Mouse (Mus musculus): ENCODE results near the gene Mical3. TPM values are rescaled to one million over a fixed set of nuclear protein-coding genes. Genes with fewer than 3 reads are reported as not detected.

Gene Mical3
- total RNA-seq, 2 experiments from 2014 or later: 137 to 148 TPM

DNA sequence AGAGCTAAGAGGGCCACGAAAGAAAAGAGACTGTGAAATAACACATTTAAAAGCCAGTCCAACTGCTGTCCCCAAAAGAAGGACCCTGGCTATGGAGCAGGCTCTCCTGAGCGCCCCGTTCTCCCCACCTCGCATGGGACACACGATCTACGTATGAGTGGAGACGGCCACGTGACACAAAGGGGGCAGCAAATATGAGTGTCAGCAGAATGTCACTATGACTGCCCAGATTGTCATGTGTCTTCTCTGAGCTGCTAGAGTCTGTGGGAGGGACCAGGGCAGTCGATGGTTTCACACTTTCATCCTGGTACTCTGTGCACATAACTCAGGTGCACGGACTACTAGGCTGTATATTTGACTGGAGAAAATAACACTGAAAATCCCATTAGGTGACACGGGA lies 40.0 kb downstream of the Mical3 start:
- intact Hi-C loops (cut with DNase I): no loop called here
- no peak for DNase-seq

DNA sequence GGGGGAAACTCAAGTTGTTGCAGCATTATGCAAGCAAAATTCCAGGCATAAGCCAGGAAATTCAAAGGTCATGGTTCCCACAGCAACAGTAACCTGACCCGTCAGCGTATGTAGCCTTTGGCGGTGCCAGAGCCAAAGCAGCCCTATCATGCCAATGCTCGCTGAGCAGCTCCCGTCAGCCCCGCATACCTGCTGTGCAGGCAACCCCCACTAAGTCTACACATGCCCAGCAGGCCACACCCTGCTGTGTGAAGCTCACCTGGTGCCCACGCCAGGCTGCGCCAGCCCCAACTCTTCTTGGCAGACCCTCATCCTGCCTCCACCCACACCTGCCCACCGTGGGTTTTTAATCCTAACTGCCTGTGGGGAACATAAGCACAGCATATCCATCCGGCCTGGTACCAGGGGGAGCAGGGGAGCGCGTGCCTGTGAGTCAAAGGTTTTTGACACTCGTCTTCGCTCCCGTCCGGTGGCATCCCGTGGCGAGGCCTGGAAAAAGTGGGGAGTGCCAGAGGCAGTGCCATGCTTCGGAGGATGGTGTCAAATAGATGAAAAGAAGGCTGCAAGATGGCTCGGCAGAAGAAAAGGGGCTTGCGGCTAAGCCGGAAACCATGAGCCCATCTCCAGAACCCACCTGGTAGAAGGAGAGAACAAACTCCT lies 43.1 kb downstream of the Mical3 start:
- peak; percentile 70 to 79 for DNase-seq
- intact Hi-C loops (cut with DNase I): no loop called here

DNA sequence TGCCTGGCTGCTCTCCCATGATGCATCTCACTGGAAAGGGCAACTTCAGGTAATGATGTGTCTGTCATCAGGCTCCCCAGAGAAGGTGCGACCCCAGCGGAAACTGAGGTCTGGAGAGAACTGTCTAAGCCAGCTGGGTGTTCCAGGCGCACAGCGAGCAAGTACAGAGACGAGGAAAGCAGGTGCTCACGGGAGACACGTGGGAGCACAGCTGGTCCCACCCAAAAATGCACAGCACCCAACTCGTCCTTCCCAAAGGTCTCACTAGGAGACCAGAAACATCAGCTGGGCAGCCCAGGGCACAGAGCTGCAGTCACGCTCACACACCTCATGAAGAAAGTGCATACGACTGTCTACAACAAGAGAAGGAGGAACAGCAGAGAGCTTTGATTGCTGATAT lies 43.7 kb downstream of the Mical3 start:
- intact Hi-C loops (cut with DNase I): no loop called here
- no peak for DNase-seq

DNA sequence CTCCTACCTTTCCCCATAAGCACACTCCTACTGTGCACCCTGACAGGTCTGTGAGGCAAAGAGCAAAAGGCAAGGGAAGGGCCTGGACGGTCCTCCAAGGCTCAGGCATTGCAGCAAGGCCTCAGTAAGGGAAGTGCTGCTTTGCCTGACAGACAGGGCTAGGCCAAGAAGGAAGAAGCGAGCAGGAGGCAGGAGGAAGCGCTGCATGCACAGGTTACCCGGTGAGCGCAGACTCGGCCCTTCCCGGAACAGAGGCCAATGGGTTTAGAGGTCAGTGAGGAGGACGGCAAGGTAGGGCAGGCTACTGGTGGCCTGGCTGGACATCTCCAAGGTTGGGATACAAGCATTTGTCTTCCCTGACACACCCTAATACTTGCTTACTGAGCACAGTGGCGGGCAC lies 44.6 kb downstream of the Mical3 start:
- DNase-seq: no peak
- intact Hi-C loops (cut with DNase I): no loop called here

DNA sequence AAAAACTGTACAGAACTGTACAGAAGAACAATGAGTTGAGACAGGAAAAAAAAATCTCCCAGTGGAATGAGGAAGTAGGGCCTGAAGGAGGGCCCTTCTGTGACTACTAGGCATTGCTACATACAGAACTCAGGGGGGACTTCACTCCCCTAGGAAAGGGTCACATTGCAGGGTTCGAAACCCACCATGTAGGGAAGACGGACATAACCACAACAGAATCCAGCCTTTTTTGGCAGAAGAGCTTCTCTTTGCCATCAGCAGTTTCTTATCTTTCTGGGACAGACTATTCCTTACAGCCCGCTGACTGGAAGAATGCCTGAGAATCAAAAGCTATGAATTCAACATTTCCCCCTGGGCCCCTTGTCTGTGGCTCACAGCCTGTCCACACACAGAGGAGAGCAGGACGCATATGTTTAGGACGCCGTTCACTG lies 46.7 kb downstream of the Mical3 start:
- no peak for DNase-seq
- intact Hi-C loops (cut with DNase I): no loop called here

DNA sequence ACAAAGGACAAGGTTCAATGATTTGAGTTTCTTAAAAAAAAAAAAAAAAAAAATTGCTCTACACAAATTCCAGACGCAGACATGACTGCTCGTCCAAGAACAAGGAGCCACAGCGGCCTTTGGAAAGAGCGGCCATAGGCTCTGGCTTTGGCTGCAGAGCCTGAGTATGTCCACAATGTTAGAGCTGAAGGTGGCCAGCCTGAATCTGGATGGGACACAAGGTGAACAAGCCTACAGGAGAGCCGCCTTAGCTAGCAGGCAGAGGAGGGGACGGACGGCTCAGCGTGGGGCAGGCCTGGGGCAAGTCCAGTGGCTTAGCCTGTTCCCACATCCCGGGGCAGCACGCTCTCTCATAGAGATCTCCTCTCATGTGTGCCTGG lies 48.7 kb downstream of the Mical3 start:
- intact Hi-C loops (cut with DNase I): no loop called here
- DNase-seq: no peak

DNA sequence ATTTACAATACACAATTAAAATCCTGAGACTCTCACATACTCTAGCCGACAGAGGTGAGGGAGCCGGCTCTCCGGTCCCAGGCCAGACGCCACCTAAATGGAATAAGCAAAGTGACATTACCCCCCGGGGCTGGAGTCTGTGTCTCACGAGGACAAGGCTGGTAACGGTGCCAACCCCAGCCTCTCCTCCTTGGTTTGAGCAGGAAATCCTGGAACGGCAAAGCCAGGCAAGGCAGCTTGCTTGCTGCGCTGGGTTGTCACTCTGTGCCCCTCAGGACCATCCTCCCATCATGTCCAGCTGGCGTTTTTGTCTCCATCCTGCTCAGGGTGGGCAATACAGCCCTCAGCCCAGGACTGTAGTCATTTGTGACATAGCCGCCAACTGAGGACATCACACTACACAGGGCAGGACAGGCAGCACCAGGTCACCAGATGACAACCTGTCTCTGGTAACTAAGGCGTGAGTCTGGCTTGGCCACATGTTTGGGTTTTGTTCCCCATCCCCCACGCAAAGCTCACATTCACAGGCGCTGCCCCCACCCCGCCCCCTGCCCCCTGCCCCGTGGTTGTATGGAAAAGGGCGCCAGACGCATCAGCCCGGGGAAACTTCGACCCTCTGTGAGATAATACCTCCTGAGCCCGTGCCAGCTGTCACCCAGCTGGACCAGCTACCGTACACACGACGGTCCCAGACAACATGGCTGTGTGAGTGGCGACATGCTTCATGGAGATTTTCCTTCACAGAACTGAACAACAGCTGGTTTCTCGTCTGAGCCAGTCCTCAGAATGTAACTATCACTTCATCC lies 49.3 kb downstream of the Mical3 start:
- no peak for DNase-seq
- intact Hi-C loops (cut with DNase I): no loop called here

DNA sequence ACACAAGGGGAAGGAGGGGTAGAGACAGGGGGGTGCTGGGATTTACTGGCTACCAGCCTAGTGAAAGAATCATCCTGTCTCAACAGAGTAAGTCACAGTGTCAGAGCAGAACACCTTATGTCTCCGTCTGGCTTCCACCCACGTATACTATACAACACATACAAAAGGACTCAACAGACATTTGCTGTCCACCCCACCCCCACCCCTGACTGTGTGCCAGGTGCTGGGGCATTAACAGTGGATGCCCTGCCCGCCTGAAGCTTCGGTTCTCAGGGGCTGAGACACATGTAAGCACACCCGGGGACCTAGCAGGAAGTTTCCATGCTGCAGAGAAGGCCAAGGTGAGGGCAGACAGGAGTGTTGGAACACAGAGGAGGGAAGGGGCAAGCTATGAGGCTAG lies 52.6 kb downstream of the Mical3 start:
- no peak for DNase-seq
- intact Hi-C loops (cut with DNase I): no loop called here

DNA sequence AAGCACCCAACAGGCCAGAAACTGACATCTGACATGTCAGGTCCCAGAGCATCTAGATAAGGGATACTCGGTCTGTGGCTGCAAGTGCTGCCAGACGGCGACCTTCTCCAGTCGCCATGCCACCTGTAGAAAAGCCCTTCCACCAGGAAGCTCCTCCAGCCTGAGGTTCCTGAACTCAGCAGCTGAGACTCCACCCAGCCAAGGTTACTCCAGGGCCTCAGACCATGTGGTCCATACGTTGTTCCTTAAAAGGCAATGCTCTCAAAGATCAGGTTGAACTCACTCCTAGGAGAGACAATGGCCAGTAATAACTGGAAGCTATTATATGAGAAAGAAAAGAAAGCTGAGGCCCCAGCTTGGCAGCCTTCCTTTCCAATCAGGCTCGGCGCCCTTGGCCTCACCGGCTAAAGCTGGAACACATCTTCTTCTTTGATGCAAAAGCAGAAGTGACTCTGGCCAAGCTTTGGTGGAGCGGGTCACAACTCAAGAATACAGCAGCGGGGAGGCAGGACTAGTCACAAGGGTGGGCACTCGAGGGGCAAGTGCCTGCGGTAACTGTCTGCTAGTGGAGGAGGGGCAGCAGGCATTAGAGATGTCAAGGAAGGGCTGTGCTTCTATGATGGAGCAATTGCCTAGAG lies 53.8 kb downstream of the Mical3 start:
- DNase-seq: no peak
- intact Hi-C loops (cut with DNase I): no loop called here

DNA sequence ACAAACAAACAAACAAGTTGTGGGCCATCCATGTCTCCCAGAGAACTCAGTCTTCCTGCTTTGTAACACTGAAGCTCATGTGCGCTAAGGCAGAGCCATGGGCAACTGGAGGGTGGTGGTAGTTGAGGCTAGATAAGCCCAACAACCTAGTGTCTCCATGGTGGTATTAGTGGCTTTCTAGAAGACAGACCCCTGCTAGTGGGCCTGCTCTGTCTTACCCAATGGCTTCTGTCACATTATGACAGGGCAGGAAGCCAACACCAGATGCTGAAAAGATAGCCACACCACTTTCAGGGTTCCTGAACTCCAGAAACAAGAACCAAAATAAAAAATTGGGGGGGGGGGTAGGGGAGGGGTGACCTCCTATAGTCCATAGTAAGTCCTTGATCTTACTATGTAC lies 55.0 kb downstream of the Mical3 start:
- intact Hi-C loops (cut with DNase I): no loop called here
- no peak for DNase-seq

DNA sequence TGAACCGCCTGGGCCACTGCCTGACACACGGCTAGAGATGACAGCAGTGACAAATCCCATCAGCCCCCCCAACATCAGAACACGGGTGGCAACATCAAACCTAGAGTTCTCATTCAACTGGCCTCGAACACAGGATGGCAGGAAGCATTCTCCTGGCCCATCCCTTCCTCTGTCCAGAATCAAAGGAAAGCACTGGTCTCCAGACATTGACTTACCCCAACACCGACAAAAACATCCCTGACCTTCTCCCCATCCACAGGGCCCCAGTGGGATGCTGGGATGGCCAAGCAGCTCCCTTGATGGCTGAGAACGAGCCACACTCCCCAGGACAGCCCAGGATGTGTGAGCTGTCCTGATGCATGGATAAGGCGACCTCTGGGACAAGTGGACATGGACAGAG lies 57.5 kb downstream of the Mical3 start:
- intact Hi-C loops (cut with DNase I): no loop called here
- DNase-seq: no peak

DNA sequence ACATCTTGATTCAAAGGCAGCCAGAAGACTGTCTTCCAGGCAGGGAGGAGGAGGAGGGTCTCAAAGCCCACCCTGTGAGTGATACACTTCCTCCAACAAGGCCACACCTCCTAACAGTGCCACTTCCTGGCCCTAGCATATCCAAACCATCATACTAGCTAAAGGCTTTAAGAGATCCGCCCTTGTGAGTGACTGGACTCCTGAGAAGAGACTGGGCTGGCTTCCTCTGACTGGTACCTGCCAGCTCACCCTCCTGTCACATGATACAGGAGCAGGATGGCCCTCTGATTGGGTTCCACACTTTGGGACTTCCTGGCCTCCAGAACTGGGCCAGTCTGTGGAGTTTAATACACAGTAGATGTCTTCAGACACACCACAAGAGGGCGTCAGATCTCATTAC lies 58.2 kb downstream of the Mical3 start:
- intact Hi-C loops (cut with DNase I): no loop called here
- no peak for DNase-seq

DNA sequence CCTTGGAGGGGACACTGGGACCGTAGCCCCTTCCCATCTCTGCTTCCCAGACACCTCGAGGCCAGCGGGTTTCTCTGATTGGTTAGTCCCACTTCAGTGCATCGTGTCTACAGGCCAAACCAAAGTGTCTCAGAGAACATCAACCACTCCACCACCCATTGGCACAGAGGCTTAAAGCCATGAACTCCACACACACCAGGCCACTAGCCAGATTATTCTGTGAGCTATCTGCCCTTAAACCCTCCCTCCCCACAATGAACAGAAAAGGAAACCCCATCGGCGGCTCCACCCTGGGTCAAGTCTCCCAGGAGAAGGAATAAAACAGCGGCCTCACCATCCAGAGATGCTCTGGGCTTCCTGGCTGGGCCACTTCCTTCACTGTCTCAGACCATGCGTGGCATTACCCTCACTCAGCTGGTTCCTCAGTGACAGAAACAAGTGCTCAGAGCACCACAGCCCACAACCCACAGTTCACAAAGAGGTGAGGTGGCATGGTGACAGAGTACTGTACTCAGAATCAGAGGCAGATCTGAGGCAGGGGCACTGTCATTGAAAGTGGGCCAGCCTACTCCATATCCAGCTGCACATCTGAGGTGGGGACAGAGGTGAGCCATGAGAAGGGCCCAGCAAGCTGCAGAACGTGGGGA lies 60.1 kb downstream of the Mical3 start:
- intact Hi-C loops (cut with DNase I): no loop called here
- peak in 1 of 2 experiments; percentile 42 for DNase-seq

DNA sequence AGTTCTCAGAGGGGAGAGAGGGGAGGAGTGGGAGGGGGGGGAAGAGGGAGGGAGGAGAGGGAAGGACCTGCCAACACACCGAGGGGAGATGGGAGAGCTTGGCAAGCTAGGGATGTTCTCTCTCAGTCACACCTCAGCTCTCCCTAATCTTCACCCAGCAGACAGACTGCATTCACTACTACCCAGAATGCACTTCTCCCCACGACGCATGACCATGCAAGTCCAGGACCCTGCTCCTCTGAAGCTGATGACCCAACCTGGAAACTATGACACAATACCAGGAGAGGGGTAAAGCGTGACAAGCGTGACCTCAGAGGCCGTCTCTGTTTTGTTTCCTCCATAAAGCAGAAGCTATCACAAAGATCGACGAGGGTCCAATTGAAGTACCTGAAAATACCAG lies 61.6 kb downstream of the Mical3 start:
- DNase-seq: peak; percentile 59 to 68
- intact Hi-C loops (cut with DNase I): no loop called here

DNA sequence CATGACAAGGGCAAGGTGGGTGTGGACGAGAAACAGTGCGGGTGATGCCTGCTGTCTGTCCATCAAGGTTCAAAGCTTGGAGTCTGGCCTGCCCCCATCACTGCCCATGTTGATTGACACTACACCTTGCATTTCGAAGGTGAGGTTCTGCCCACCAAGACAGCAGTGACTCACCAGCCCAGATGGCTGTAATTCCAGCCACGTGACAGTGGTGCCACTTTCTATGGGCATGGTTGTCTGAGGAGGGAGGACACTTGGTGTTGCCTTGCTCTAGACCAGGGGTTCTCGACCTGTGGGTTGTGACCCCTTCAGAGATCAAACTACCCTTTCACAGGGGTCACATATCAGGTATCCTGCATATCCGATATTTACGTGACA lies 62.7 kb downstream of the Mical3 start:
- intact Hi-C loops (cut with DNase I): no loop called here
- no peak for DNase-seq

DNA sequence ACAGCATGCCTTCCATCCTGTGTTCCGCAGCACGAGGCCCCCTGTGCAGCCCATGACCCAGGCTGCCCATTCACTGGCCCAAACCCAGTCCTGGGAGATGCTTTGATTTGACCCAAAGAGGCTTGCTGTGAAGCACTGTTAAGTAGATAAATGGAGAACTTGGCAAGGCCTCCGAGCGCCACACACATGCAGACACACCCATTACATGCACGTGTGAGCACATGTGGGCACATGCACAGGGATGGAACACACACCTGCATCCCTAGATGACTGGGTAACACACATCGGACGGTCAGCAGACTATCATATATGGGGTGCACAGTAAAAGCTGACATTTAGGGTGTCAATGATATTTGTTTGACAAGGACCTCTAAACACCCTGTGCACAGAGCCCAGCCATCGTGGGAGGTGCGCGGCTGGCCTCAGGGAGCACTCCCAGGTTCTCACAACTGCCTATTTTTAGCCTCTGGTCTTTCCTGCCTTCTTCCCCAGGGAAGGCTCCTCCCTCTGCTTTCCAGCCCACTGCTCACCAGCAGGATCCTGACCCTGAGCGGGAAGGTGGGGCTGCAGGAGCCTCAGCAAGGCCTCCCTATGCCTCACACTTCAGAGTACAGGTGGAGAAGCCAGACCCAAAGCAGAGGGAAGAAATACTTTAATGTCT lies 63.2 kb downstream of the Mical3 start:
- DNase-seq: peak in 1 of 2 experiments; percentile 62
- intact Hi-C loops (cut with DNase I): no loop called here

DNA sequence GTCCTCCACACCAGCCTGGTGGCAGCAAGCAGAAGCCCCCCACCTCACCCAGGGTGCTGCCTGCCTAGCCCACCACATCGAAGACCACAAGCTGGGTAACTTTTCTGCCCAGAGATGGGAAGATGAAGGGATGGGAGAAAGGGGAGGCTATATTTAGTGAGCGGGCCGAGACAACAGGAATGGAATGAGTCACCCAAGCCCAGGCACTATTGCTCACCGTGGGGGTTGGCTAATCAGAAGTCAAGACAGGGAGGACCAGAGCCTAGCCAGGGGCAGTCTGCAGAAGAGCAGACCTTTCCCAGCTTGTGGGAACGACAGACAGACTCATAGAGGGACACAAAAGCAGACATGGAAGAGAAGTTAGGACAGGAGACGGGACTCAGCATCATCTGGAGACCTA lies 64.0 kb downstream of the Mical3 start:
- intact Hi-C loops (cut with DNase I): no loop called here
- DNase-seq: peak in 1 of 2 experiments; percentile 65

DNA sequence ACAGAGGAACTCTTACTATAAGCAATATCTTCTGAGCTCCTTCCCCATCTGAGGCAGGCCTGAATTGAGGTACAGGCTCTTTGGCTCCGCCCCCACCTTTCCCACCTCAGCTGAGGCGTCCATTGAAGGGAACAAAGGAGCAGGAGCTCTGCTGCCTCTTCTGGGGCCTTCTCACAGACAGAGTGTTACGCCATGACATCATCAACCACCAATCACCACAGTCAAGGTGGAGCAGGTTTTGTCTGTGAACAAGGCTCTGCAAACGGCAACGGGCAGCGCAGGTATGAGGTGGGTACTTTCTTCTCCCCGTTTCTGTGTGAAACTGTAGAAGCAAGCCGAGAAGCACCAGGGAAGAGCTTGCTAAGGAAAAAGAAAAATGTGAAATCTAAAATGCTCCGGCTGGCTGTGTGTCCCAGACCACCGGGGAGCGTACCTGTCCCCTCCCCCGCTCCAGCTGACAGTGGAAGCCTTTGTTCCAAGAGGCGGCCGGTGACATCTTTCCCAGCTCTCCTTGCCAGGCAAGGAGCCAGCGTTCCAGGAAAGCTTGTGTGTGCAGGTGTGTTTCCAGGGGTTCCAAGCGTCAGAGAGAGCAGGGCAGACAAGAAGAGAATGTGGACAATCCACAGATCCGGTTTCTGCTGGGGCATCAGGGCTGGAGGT lies 66.3 kb downstream of the Mical3 start:
- DNase-seq: no peak
- intact Hi-C loops (cut with DNase I): no loop called here

DNA sequence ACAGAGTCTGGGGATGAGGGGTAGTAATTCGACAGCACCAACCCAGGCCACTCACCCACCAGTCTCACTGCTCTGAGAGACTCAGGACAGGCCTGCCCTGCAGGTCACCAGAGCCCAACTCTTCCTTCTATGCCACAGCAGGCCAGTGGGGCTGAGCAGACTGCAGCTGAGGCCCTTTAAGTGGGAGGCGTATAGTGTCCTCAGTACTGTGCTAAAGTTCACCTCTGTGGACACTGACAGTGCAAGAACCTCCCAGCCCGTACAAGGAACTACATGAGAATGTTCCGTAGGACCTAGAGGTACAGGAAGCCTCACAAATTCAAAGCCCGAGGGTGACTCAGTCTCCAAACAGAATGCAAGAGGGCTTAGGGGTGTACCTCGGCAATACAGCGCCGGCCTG lies 67.0 kb downstream of the Mical3 start:
- intact Hi-C loops (cut with DNase I): no loop called here
- no peak for DNase-seq

DNA sequence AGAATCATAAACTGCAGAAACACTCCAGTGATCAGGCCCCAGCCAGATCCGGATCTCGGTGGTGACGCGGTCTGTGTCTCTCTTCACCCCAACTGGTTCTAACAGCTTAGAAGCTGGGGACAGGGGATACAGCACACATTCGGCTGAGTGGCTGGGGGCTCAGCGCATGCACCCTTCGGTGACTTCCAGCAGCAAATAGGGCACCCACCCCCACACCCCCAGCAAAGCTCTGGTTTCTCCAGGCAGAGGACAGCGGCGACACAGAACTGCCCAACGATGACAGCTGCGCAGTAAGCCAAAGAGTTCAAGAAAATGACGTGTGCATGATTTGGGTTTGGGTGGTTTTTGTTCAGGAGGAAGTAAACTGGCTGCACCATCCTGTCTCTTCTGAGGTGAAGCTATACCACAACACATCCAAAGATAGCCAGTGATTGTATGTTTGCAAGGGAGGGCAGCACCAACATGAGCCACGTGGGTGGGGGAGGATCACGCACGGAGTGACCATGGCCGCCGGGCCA lies 67.8 kb downstream of the Mical3 start:
- no peak for DNase-seq
- intact Hi-C loops (cut with DNase I): no loop called here
